ENCODE assay signal across 22 mouse cellular contexts in genomic region chr5:33015579-33015978, GRCm38 (mm10). TPM values are rescaled to one million over a fixed set of nuclear protein-coding genes. Genes with fewer than 3 reads are reported as not detected.
DNase-seq lines count a peak whose midpoint lies in the region; ATAC-seq lines count a peak whose summit lies in the region.
"Had no signal": no experiment of that assay in that cellular context is flagged by ENCODE, and none has a peak within 500 bp of the region (broad histone marks: within the 10 kb centered on the region; RNA-seq: fewer than 3 reads in every experiment).

No protein-coding gene starts in this region.

- no peak overlapping the region for H3K27ac ChIP-seq in intestine, embryonic 15.5 days
- H3K27ac ChIP-seq in intestine, embryonic 16.5 days (ENCODE audit: low read length), result no peak overlapping the region
- H3K27ac ChIP-seq in hindbrain, embryonic 14.5 days, result no peak overlapping the region
- H3K27ac ChIP-seq: forebrain, embryonic 10.5 days; heart, embryonic 15.5 days; hindbrain, embryonic 10.5 days; liver, embryonic 12.5 days had no signal

- H3K27me3 ChIP-seq in intestine, embryonic 15.5 days (replicated peaks), result no peaks in the 10 kb centered on the region
- H3K27me3 ChIP-seq in intestine, embryonic 16.5 days (replicated peaks; ENCODE audit: control insufficient read depth, insufficient read depth, low read length), result no peaks in the 10 kb centered on the region
- H3K27me3 ChIP-seq in hindbrain, embryonic 14.5 days (ENCODE audit: control insufficient read depth, insufficient read depth, low read length), result no peaks in the 10 kb centered on the region
- H3K27me3 ChIP-seq: heart, embryonic 15.5 days had no signal

- no peaks in the 10 kb centered on the region for H3K36me3 ChIP-seq in intestine, embryonic 15.5 days
- no peaks in the 10 kb centered on the region for H3K36me3 ChIP-seq in intestine, embryonic 16.5 days (ENCODE audit: control insufficient read depth, insufficient read depth, low read length)
- no peaks in the 10 kb centered on the region for H3K36me3 ChIP-seq in hindbrain, embryonic 14.5 days (replicated peaks; ENCODE audit: control insufficient read depth, insufficient read depth)
- H3K36me3 ChIP-seq: heart, embryonic 15.5 days; hindbrain, embryonic 10.5 days had no signal

- ATAC-seq in intestine, embryonic 15.5 days, result no peak
- no peak for ATAC-seq in intestine, embryonic 16.5 days
- ATAC-seq in hindbrain, embryonic 14.5 days (ENCODE audit: low FRiP score), result no peak
- ATAC-seq: liver, embryonic 12.5 days had no signal

- no peak overlapping the region for H3K4me2 ChIP-seq in intestine, embryonic 15.5 days (replicated peaks)
- no peak overlapping the region for H3K4me2 ChIP-seq in intestine, embryonic 16.5 days (ENCODE audit: low read depth, low read length)
- H3K4me2 ChIP-seq in hindbrain, embryonic 14.5 days (replicated peaks), result no peak overlapping the region
- H3K4me2 ChIP-seq: heart, embryonic 15.5 days; liver, embryonic 12.5 days; lung, embryonic 14.5 days; midbrain, embryonic 11.5 days had no signal

- WGBS in intestine, embryonic 15.5 days, result 55% methylated on average over 5 of the region's 5 CpGs
- 56% methylated on average over 5 of the region's 5 CpGs for WGBS in intestine, embryonic 16.5 days
- WGBS in hindbrain, embryonic 14.5 days, result 74% methylated on average over 5 of the region's 5 CpGs

- DNase-seq in ovary, postnatal 36 days (ENCODE audit: low spot score), result peak; percentile 49
- no peak for DNase-seq in ovary, postnatal 14 days (ENCODE audit: low spot score)
- peak; percentile 72 for DNase-seq in brain, adult 2 months (ENCODE audit: low read depth, low spot score)
- no peak for DNase-seq in hindbrain, embryonic 14.5 days (ENCODE audit: low spot score)
- DNase-seq in spleen, postnatal 14 days (ENCODE audit: low spot score in 2 of 2), result no peak
- DNase-seq: cerebellum, adult 18-20 months; cerebellum, postnatal 25 days; gastrocnemius, postnatal 10 days; heart, adult 18-20 months; kidney, adult 2 months; kidney, postnatal 10 days; lung, embryonic 14.5 days; lung, postnatal 4 days; right cerebral cortex, postnatal 25 days; thymus, postnatal 25 days had no signal

- peak overlapping the region; percentile 13; the same call in 1 of the 2 replicates for H3K9ac ChIP-seq in intestine, embryonic 15.5 days
- no peak overlapping the region for H3K9ac ChIP-seq in intestine, embryonic 16.5 days (ENCODE audit: low read depth, low read length)
- no peak overlapping the region for H3K9ac ChIP-seq in hindbrain, embryonic 14.5 days
- H3K9ac ChIP-seq: heart, embryonic 15.5 days; liver, embryonic 12.5 days; lung, embryonic 14.5 days had no signal

- H3K4me1 ChIP-seq in intestine, embryonic 15.5 days (replicated peaks), result peaks cover 12% of the 10 kb centered on the region; the same call in 1 of the 2 replicates
- H3K4me1 ChIP-seq in intestine, embryonic 16.5 days (ENCODE audit: control insufficient read depth, insufficient read depth, low read length), result peaks cover 22% of the 10 kb centered on the region
- peaks cover 25% of the 10 kb centered on the region for H3K4me1 ChIP-seq in hindbrain, embryonic 14.5 days (replicated peaks; ENCODE audit: control insufficient read depth, insufficient read depth, low read length)

- no peak overlapping the region for H3K4me3 ChIP-seq in intestine, embryonic 15.5 days (replicated peaks)
- no peak overlapping the region for H3K4me3 ChIP-seq in intestine, embryonic 16.5 days (ENCODE audit: low read length)
- H3K4me3 ChIP-seq in hindbrain, embryonic 14.5 days (replicated peaks; ENCODE audit: low read length), result no peak overlapping the region
- H3K4me3 ChIP-seq: forebrain, embryonic 10.5 days; heart, embryonic 15.5 days; hindbrain, embryonic 10.5 days; liver, embryonic 12.5 days had no signal

- H3K9me3 ChIP-seq in intestine, embryonic 15.5 days, result no peaks in the 10 kb centered on the region
- no peaks in the 10 kb centered on the region for H3K9me3 ChIP-seq in intestine, embryonic 16.5 days (ENCODE audit: control insufficient read depth, low read length)
- no peaks in the 10 kb centered on the region for H3K9me3 ChIP-seq in hindbrain, embryonic 14.5 days (ENCODE audit: control insufficient read depth, low read length)
- H3K9me3 ChIP-seq: forebrain, embryonic 10.5 days; heart, embryonic 15.5 days; hindbrain, embryonic 10.5 days; liver, embryonic 12.5 days had no signal

RNA-seq across cellular contexts. Expression of gene Ywhah, which starts 3.0 kb away (rescaled TPM):
- polyA plus RNA-seq in intestine, embryonic 15.5 days (2015; fragmentation: Nextera tagmentation; extraction: Ambion mirVana), result 440 and 463 TPM in 2 replicates
- polyA plus RNA-seq in intestine, embryonic 16.5 days (2015; fragmentation: Nextera tagmentation; extraction: Ambion mirVana), result 408 and 430 TPM in 2 replicates
- polyA plus RNA-seq in hindbrain, embryonic 14.5 days (2014; fragmentation: Nextera tagmentation; extraction: Ambion mirVana), result 745 and 907 TPM in 2 replicates

Comparison
In these comparisons a context has a peak if more than half of its experiments do, and no peak if none do; other contexts are left out.
1. DNase-seq: peak in ovary, postnatal 36 days (single experiment) and brain, adult 2 months (single experiment); none in ovary, postnatal 14 days (single experiment), hindbrain, embryonic 14.5 days (single experiment) and spleen, postnatal 14 days (0 of 2).